Mouse (Mus musculus) CH12.LX (cell line): ENCODE measurements around the gene Gm9964. TPM values are rescaled to one million over a fixed set of nuclear protein-coding genes. Genes with fewer than 3 reads are reported as not detected.
A peak's percentile ranks its signal among the peaks of the same experiment; 100 is the strongest.

Experiments used
- DNase-seq: peaks from one replicate; pipeline ENCODE4 v3.0.0-alpha.2; 2013; ENCODE audit errors: extremely low read depth
- H3K27ac ChIP-seq: 2 replicates; pipeline ENCODE4 v1.5.1; 2012; ENCODE audit warnings: low read depth, mild to moderate bottlenecking, control low read depth, moderate library complexity; ENCODE audit not compliant: insufficient read depth
- H3K27me3 ChIP-seq: replicated peaks from 2 replicates; pipeline ENCODE3; 2012; ENCODE audit warnings: inconsistent platforms
- H3K36me3 ChIP-seq, 2 experiments: replicated peaks in 1 of 2; 2 replicates each; pipeline versions ENCODE3 to v1.6.1; 2012; ENCODE audit warnings: inconsistent platforms in 1 of 2, low read length in 1 of 2, mild to moderate bottlenecking in 1 of 2, mixed read lengths in 1 of 2, moderate library complexity in 1 of 2; ENCODE audit not compliant: control insufficient read depth in 1 of 2, insufficient read depth in 1 of 2
- H3K4me1 ChIP-seq, 2 experiments: 2 replicates each; pipeline ENCODE4 v1.6.1; 2012; ENCODE audit warnings: inconsistent platforms in 1 of 2, moderate library complexity in 1 of 2; ENCODE audit not compliant: insufficient read depth in 2 of 2, control insufficient read depth in 1 of 2
- H3K4me2 ChIP-seq: 2 replicates; pipeline ENCODE4 v1.6.1; 2012; ENCODE audit warnings: low read depth, mild to moderate bottlenecking, control low read depth; ENCODE audit not compliant: poor library complexity, insufficient read depth, severe bottlenecking
- H3K4me3 ChIP-seq, 3 experiments: fragments of 150-350 bp in 1 of 3; sonication (generic) in 1 of 3; replicated peaks in 1 of 3; 2 replicates each; pipeline versions ENCODE3 to v1.5.1; 2011 to 2012; ENCODE audit warnings: low read depth in 2 of 3, low read length in 2 of 3, mild to moderate bottlenecking in 2 of 3, moderate library complexity in 2 of 3, control low read depth in 1 of 3, improper control_type of control experiment in 1 of 3, inconsistent platforms in 1 of 3, mixed read lengths in 1 of 3; ENCODE audit not compliant: poor library complexity in 1 of 3
- H3K79me2 ChIP-seq: replicated peaks from 2 replicates; pipeline ENCODE4 v1.6.1; 2012; ENCODE audit warnings: mild to moderate bottlenecking, moderate library complexity; ENCODE audit not compliant: control insufficient read depth, poor library complexity, insufficient read depth, severe bottlenecking; ENCODE audit errors: extremely low read depth
- H3K9ac ChIP-seq: 2 replicates; pipeline ENCODE4 v1.6.1; 2012; ENCODE audit warnings: low read depth, mild to moderate bottlenecking, control low read depth, moderate library complexity; ENCODE audit not compliant: insufficient read depth
- H3K9me3 ChIP-seq: replicated peaks from 2 replicates; pipeline ENCODE3; 2012; ENCODE audit warnings: low read length, inconsistent platforms, mixed read lengths
- CHD2 ChIP-seq: IDR thresholded peaks from 2 replicates; pipeline ENCODE4 v1.6.1; 2011; ENCODE audit warnings: low read length, improper control_type of control experiment
- E2F4 ChIP-seq: IDR thresholded peaks from 2 replicates; pipeline ENCODE4 v1.6.1; 2011; ENCODE audit warnings: low read depth, low read length, improper control_type of control experiment; ENCODE audit not compliant: insufficient replicate concordance
- ETS1 ChIP-seq: conservative IDR thresholded peaks from 2 replicates; pipeline ENCODE4 v1.6.1; 2012; ENCODE audit warnings: low read depth, mild to moderate bottlenecking, inconsistent platforms, low read length, improper control_type of control experiment, moderate library complexity
- HCFC1 ChIP-seq: IDR thresholded peaks from 2 replicates; pipeline ENCODE4 v1.6.1; 2012; ENCODE audit warnings: low read depth, mild to moderate bottlenecking, inconsistent platforms, low read length, improper control_type of control experiment
- JUND ChIP-seq: conservative IDR thresholded peaks from 2 replicates; pipeline ENCODE4 v1.6.1; 2011; ENCODE audit warnings: low read depth, low read length, improper control_type of control experiment
- MAFK ChIP-seq: IDR thresholded peaks from 2 replicates; pipeline ENCODE4 v1.6.1; 2011; ENCODE audit warnings: low read length, improper control_type of control experiment; ENCODE audit not compliant: insufficient replicate concordance
- MAZ ChIP-seq: IDR thresholded peaks from 2 replicates; pipeline ENCODE4 v1.6.1; 2012; ENCODE audit warnings: low read depth, mild to moderate bottlenecking, inconsistent platforms, low read length, improper control_type of control experiment, moderate library complexity
- MEF2A ChIP-seq: IDR thresholded peaks from 2 replicates; pipeline ENCODE4 v1.6.1; 2014; ENCODE audit warnings: low read depth, mild to moderate bottlenecking, inconsistent platforms, low read length, improper control_type of control experiment, borderline replicate concordance
- MXI1 ChIP-seq: IDR thresholded peaks from 2 replicates; pipeline ENCODE4 v1.6.1; 2011; ENCODE audit warnings: mild to moderate bottlenecking, low read depth, low read length, improper control_type of control experiment
- MYC ChIP-seq: IDR thresholded peaks from 2 replicates; pipeline ENCODE4 v1.6.1; 2011; ENCODE audit warnings: low read depth, mild to moderate bottlenecking, improper control_type of control experiment, low read length
- PAX5 ChIP-seq: IDR thresholded peaks from 2 replicates; pipeline ENCODE4 v1.6.1; 2012; ENCODE audit warnings: low read length, inconsistent platforms, mixed read lengths
- SMC3 ChIP-seq: IDR thresholded peaks from 2 replicates; pipeline ENCODE4 v1.6.1; 2011; ENCODE audit warnings: low read depth, low read length, improper control_type of control experiment
- UBTF ChIP-seq: IDR thresholded peaks from 2 replicates; pipeline ENCODE4 v1.6.1; 2012; ENCODE audit warnings: low read depth, mild to moderate bottlenecking, inconsistent platforms, low read length, improper control_type of control experiment, moderate library complexity
- ZC3H11A ChIP-seq: IDR thresholded peaks from 2 replicates; pipeline ENCODE4 v1.6.1; 2012; ENCODE audit warnings: low read depth, mild to moderate bottlenecking, inconsistent platforms, low read length, improper control_type of control experiment
- ZNF384 ChIP-seq: IDR thresholded peaks from 2 replicates; pipeline ENCODE4 v1.6.1; 2012; ENCODE audit warnings: low read depth, low read length, improper control_type of control experiment, inconsistent platforms
- dilution Hi-C: fragments of 300-500 bp; cut with MboI; formaldehyde crosslinking; loops from 2 replicates; pipeline ENCODE4 v1.14.3; 2020; ENCODE audit warnings: low sequenced_read_pairs; ENCODE audit not compliant: extremely low pct_unique_long_range_greater_than_20kb, extremely low pct_ligation_motif_present
- in situ Hi-C: fragments of 300-500 bp; cut with MboI; formaldehyde crosslinking; loops from 3 replicates; pipeline ENCODE4 v1.14.3; 2019; ENCODE audit warnings: low sequenced_read_pairs, low pct_ligation_motif_present, low pct_unique_long_range_greater_than_20kb, mixed read lengths
- polyA plus RNA-seq: library from polyadenylated mRNA; unstranded; fragments of >175 nt; gene quantifications from 2 replicates; pipeline ENCODE4 v1.2.1, GENCODE M21; 2012; ENCODE audit warnings: low read depth; ENCODE audit not compliant: insufficient read length
- total RNA-seq, 2 experiments: library from RNA; depleted of rRNA; stranded (reverse); fragments of 300-350 nt in 1 of 2; fragments of >200 nt in 1 of 2; gene quantifications; 2 replicates each; pipeline ENCODE4 v1.2.3; 2012 to 2014

Gm9964 gene
- total and polyA plus RNA-seq, 3 experiments = not detected

GRCm38 (mm10) chr11:79273757-79274156, 22.9 kb downstream of the Gm9964 start:
- Histone ChIP-seq H3K4me3 (no peak overlapping the region), H3K27me3 (no peaks in the 10 kb centered on the region), H3K36me3 (no peaks in the 10 kb centered on the region), H3K9ac (0 out of 2 replicates have a peak overlapping the region, but pooled peaks have one; percentile 2), H3K79me2 (no peaks in the 10 kb centered on the region), H3K4me1 (peaks cover 0 to 7% of the 10 kb centered on the region in 2 experiments; a peak in 2 of 4 replicates), H3K4me2 (no peak overlapping the region), H3K27ac (no peak overlapping the region), H3K9me3 (no peaks in the 10 kb centered on the region)
- in situ Hi-C loops (no loop called here), dilution Hi-C loops (no loop called here)
- no peak for DNase-seq
- TF ChIP-seq ZNF384 = peak; percentile 18; the same call in 1 of the 2 replicates
- no peak for TF ChIP-seq MEF2A

DNA sequence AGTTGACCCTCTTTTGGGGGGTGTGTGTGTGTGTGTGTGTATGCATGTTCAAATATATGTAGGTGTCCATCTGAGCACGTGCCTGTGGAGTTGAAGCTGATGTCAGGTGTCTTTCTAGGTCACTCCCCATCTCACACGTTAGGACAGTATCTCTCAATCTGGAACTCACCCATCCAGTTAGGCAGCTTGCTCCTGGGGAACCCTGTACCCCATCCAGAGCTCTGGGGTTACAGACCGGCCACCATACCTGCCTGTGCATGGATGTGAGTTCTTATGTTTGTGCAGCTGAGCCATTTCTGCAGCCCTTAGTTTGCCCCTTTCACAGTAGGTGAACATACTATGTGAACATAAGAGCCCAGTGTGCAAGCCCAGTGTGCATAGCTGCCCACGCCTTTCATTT, 23.7 kb downstream of the Gm9964 start:
- in situ Hi-C loops (no loop called here), dilution Hi-C loops (no loop called here)
- H3K79me2 ChIP-seq = no peaks in the 10 kb centered on the region
- no peaks in the 10 kb centered on the region for H3K9me3 ChIP-seq
- DNase-seq = no peak
- H3K4me1 ChIP-seq = no peaks in the 10 kb centered on the region
- no peak overlapping the region for H3K4me3 ChIP-seq
- H3K27me3 ChIP-seq = no peaks in the 10 kb centered on the region
- H3K4me2 ChIP-seq = no peak overlapping the region
- no peaks in the 10 kb centered on the region for H3K36me3 ChIP-seq
- no peak for TF ChIP-seq HCFC1
- TF ChIP-seq UBTF = no peak
- TF ChIP-seq SMC3 = no peak
- no peak for TF ChIP-seq MYC
- no peak overlapping the region for H3K9ac ChIP-seq
- H3K27ac ChIP-seq = no peak overlapping the region

- Histone ChIP-seq H3K4me3 (no peak overlapping the region), H3K9me3 (peaks cover 2% of the 10 kb centered on the region), H3K27ac (no peak overlapping the region), H3K9ac (no peak overlapping the region), H3K27me3 (no peaks in the 10 kb centered on the region), H3K4me1 (peaks cover 0 to 7% of the 10 kb centered on the region in 2 experiments; a peak in 2 of 4 replicates), H3K79me2 (no peaks in the 10 kb centered on the region), H3K4me2 (no peak overlapping the region), H3K36me3 (no peaks in the 10 kb centered on the region)
- no peak for TF ChIP-seq MYC
- no peak for TF ChIP-seq JUND
- no peak for TF ChIP-seq MAZ
- TF ChIP-seq ETS1 = no peak
- no peak for TF ChIP-seq MXI1
- no peak for TF ChIP-seq E2F4
- TF ChIP-seq CHD2 = no peak
- TF ChIP-seq ZC3H11A = no peak
- no peak for TF ChIP-seq MAFK
- no peak for TF ChIP-seq PAX5
- no peak for DNase-seq
- dilution Hi-C loops = no loop called here
- in situ Hi-C loops = no loop called here
These were observed 29.5 kb downstream of the Gm9964 start for GRCm38 (mm10) chr11:79267171-79267570.
